Mouse (Mus musculus): ENCODE measurements around the gene Pus7. TPM values are rescaled to one million over a fixed set of nuclear protein-coding genes. Genes with fewer than 3 reads are reported as not detected.

The Pus7 gene
- total and polyA plus RNA-seq, 3 experiments = 35.3 to 62.9 (median 61.9) TPM

- Histone ChIP-seq H3K79me2 (replicated peaks; ENCODE audit: control insufficient read depth, extremely low read depth, insufficient read depth, poor library complexity, severe bottlenecking) (no peaks in the 10 kb centered on the region), H3K27me3 (replicated peaks) (no peaks in the 10 kb centered on the region), H3K4me1 (ENCODE audit: control insufficient read depth in 1 of 2, insufficient read depth in 2 of 2) (no peaks in the 10 kb centered on the region), H3K4me3 (replicated peaks in 1 of 3; ENCODE audit: low read depth in 2 of 3, low read length in 2 of 3, poor library complexity in 1 of 3) (no peak overlapping the region), H3K27ac (ENCODE audit: insufficient read depth, low read depth) (no peak overlapping the region), H3K4me2 (ENCODE audit: insufficient read depth, low read depth, poor library complexity, severe bottlenecking) (no peak overlapping the region), H3K9me3 (replicated peaks; ENCODE audit: low read length) (no peaks in the 10 kb centered on the region), H3K36me3 (replicated peaks in 1 of 2; ENCODE audit: control insufficient read depth in 1 of 2, insufficient read depth in 1 of 2, low read length in 1 of 2) (peaks cover 64 to 89% of the 10 kb centered on the region in 2 experiments), H3K9ac (ENCODE audit: insufficient read depth, low read depth) (no peak overlapping the region)
- DNase-seq (ENCODE audit: extremely low read depth) = no peak
- TF ChIP-seq TBP (conservative IDR thresholded peaks at IDR 0.05; ENCODE audit: low read depth, low read length) = no peak
- no peak for TF ChIP-seq GABPA (IDR thresholded peaks at IDR 0.05; ENCODE audit: insufficient replicate concordance, low read depth, low read length)
- no peak for TF ChIP-seq PAX5 (IDR thresholded peaks at IDR 0.05; ENCODE audit: low read length)
- TF ChIP-seq CHD1 (IDR thresholded peaks at IDR 0.05; ENCODE audit: low read depth, low read length) = no peak
- no peak for TF ChIP-seq CTCF (conservative IDR thresholded peaks at IDR 0.05 in 1 of 2, IDR thresholded peaks at IDR 0.05 in 1 of 2; ENCODE audit: low read depth in 2 of 2, low read length in 2 of 2)
- TF ChIP-seq MYC (IDR thresholded peaks at IDR 0.05; ENCODE audit: low read depth, low read length) = no peak
- TF ChIP-seq HCFC1 (IDR thresholded peaks at IDR 0.05; ENCODE audit: low read depth, low read length) = no peak
- no peak for TF ChIP-seq MAX (IDR thresholded peaks at IDR 0.05; ENCODE audit: low read length)
- TF ChIP-seq SIN3A (IDR thresholded peaks at IDR 0.05; ENCODE audit: low read length) = no peak
- TF ChIP-seq ZC3H11A (IDR thresholded peaks at IDR 0.05; ENCODE audit: low read depth, low read length) = no peak
- no peak for TF ChIP-seq IRF4 (IDR thresholded peaks at IDR 0.05; ENCODE audit: low read depth, low read length)
- no peak for TF ChIP-seq MAFK (IDR thresholded peaks at IDR 0.05; ENCODE audit: insufficient replicate concordance, low read length)
- no peak for TF ChIP-seq NRF1 (IDR thresholded peaks at IDR 0.05; ENCODE audit: low read depth, low read length)
- no peak for TF ChIP-seq MAZ (IDR thresholded peaks at IDR 0.05; ENCODE audit: low read depth, low read length)
- TF ChIP-seq RAD21 (IDR thresholded peaks at IDR 0.05; ENCODE audit: low read depth, low read length) = no peak
- TF ChIP-seq JUN (IDR thresholded peaks at IDR 0.05; ENCODE audit: insufficient read depth, low read depth, low read length) = no peak
- no peak for TF ChIP-seq SMC3 (IDR thresholded peaks at IDR 0.05; ENCODE audit: low read depth, low read length)
- no peak for TF ChIP-seq MEF2A (IDR thresholded peaks at IDR 0.05; ENCODE audit: borderline replicate concordance, low read depth, low read length)
- no peak for TF ChIP-seq RCOR1 (conservative IDR thresholded peaks at IDR 0.05; ENCODE audit: low read depth, low read length)
- in situ Hi-C loops (cut with MboI; ENCODE audit: low pct_ligation_motif_present, low pct_unique_long_range_greater_than_20kb, low sequenced_read_pairs) = no loop called here
- dilution Hi-C loops (cut with MboI; ENCODE audit: extremely low pct_ligation_motif_present, extremely low pct_unique_long_range_greater_than_20kb, low sequenced_read_pairs) = no loop called here
Measured at GRCm38 (mm10) chr5:23743261-23743660, 40.2 kb downstream of the Pus7 start.

GRCm38 (mm10) chr5:23737111-23737510, 46.4 kb downstream of the Pus7 start:
- no peaks in the 10 kb centered on the region for H3K4me1 ChIP-seq (ENCODE audit: control insufficient read depth in 1 of 2, insufficient read depth in 2 of 2)
- no peak overlapping the region for H3K4me3 ChIP-seq (replicated peaks in 1 of 3; ENCODE audit: low read depth in 2 of 3, low read length in 2 of 3, poor library complexity in 1 of 3)
- H3K4me2 ChIP-seq (ENCODE audit: insufficient read depth, low read depth, poor library complexity, severe bottlenecking) = no peak overlapping the region
- no peaks in the 10 kb centered on the region for H3K27me3 ChIP-seq (replicated peaks)
- TF ChIP-seq MAFK (IDR thresholded peaks at IDR 0.05; ENCODE audit: insufficient replicate concordance, low read length) (no peak), ELF1 (IDR thresholded peaks at IDR 0.05; ENCODE audit: low read depth, low read length) (no peak), MYC (IDR thresholded peaks at IDR 0.05; ENCODE audit: low read depth, low read length) (no peak), CHD2 (IDR thresholded peaks at IDR 0.05; ENCODE audit: low read length) (no peak), SIN3A (IDR thresholded peaks at IDR 0.05; ENCODE audit: low read length) (no peak), MAZ (IDR thresholded peaks at IDR 0.05; ENCODE audit: low read depth, low read length) (no peak), JUN (IDR thresholded peaks at IDR 0.05; ENCODE audit: insufficient read depth, low read depth, low read length) (no peak)
- DNase-seq (ENCODE audit: extremely low read depth) = no peak
- peaks cover 15 to 29% of the 10 kb centered on the region in 2 experiments for H3K36me3 ChIP-seq (replicated peaks in 1 of 2; ENCODE audit: control insufficient read depth in 1 of 2, insufficient read depth in 1 of 2, low read length in 1 of 2)
- H3K9ac ChIP-seq (ENCODE audit: insufficient read depth, low read depth) = no peak overlapping the region
- no peaks in the 10 kb centered on the region for H3K9me3 ChIP-seq (replicated peaks; ENCODE audit: low read length)
- in situ Hi-C loops (cut with MboI; ENCODE audit: low pct_ligation_motif_present, low pct_unique_long_range_greater_than_20kb, low sequenced_read_pairs) = no loop called here
- no peaks in the 10 kb centered on the region for H3K79me2 ChIP-seq (replicated peaks; ENCODE audit: control insufficient read depth, extremely low read depth, insufficient read depth, poor library complexity, severe bottlenecking)
- no peak overlapping the region for H3K27ac ChIP-seq (ENCODE audit: insufficient read depth, low read depth)
- dilution Hi-C loops (cut with MboI; ENCODE audit: extremely low pct_ligation_motif_present, extremely low pct_unique_long_range_greater_than_20kb, low sequenced_read_pairs) = no loop called here
